Mouse (Mus musculus): ENCODE measurements around the gene Bet1. TPM values are rescaled to one million over a fixed set of nuclear protein-coding genes. Genes with fewer than 3 reads are reported as not detected.

Gene Bet1
- 36.3 TPM for polyA plus RNA-seq (2017; shearing (Covaris generic))

DNA sequence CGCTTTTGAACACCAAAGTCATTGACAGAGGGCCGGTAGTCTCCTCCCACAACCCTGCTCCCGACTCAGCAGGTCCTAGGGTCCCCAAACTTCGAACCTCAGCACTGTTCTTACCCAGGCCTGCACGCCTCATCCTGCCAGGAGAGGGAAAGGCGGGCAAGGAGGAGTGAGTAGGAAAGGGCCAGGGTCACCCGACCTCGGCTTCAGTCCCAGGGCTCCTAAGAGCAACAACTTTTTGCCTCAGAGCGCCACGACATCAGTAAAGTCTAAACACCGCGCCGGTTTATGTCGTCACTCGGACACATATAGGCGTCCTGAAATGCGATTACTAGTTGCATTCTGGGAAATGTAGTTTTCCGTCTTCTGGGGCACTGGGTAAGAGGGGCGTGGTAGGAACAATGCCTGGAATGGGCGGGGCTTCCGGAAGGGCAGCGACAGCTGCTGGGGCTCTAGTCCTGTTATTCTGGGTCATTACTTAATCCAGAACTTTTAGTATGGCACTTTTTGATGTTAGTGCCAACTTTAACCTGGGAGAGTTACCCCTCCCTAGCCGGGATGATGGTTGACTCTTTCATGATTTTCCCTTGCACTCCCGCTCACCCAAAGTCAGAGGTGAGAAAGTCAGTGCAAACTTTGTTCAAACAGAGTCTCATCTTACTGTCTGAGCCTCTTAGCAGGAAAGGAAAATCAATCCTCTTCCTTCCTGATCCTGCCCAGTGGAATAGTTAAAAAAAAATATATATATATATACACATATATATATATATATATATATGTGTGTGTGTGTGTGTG, at the start of gene Bet1:
TSS of gene Bet1 (minus strand) at position 310 of the 792 bp plus-strand sequence.

Other genes starting within 250 kb of the Bet1 start
- gene Tfpi2, start 98.1 kb downstream of the Bet1 start, polyA plus RNA-seq (2017; shearing (Covaris generic)), result not detected
- not detected for gene Gngt1, start 93.2 kb downstream of the Bet1 start, polyA plus RNA-seq (2017; shearing (Covaris generic))
- 0.43 TPM for gene Gng11, start 83.1 kb downstream of the Bet1 start, polyA plus RNA-seq (2017; shearing (Covaris generic))